Mouse (Mus musculus) stomach, postnatal 0 days (tissue): ENCODE results near the gene Alx3.

Experiments used
- CTCF ChIP-seq: IDR thresholded peaks from 2 replicates; pipeline ENCODE4 v1.5.1; 2016; ENCODE audit warnings: antibody characterized with exemption, low read depth, mild to moderate bottlenecking, moderate library complexity
- EP300 ChIP-seq: optimal IDR thresholded peaks from 2 replicates; pipeline ENCODE3; 2016; ENCODE audit warnings: antibody characterized with exemption

DNA sequence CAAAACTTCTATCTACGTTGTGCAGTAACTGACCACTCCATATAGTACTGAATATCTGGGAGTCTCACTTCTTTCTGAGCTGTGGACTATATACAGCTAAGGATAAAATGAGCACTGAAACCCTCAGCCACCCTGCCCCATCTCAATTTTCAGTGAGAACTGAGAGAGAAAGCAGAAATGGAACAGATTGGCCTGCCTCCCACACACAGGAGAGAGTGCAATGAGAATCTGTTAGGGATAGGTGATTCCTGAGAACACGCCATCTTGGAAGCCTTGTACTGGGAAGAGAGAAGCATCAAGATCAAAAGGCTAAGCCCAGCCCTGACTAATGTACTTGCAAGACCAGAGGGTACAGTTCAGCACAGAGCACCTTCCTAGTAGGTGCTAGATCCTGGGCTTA, 33.7 kb downstream of the Alx3 start:
- no peak for TF ChIP-seq CTCF
- no peak for TF ChIP-seq EP300
